Mouse (Mus musculus) CD4-positive, CD25-positive, alpha-beta regulatory T cell, adult 4 months (primary cell): ENCODE measurements around the gene Ssbp2. TPM values are rescaled to one million over a fixed set of nuclear protein-coding genes. Genes with fewer than 3 reads are reported as not detected.

Experiments used
- ATAC-seq: one replicate; pipeline ENCODE4 v1.8.0; 2017
- polyA plus RNA-seq, 2 experiments: library from polyadenylated mRNA; unstranded; fragments of 100-300 nt; shearing (Covaris generic); gene quantifications; one replicate each; pipeline ENCODE4 v1.2.1; 2017

Gene Ssbp2
- polyA plus RNA-seq, 2 experiments from 2014 or later: 196 to 205 TPM

- no peak for ATAC-seq
Observed at GRCm38 (mm10) chr13:91634123-91634522, 174.0 kb downstream of the Ssbp2 start.

- ATAC-seq: peak; percentile 69
Observed at GRCm38 (mm10) chr13:91635957-91636356, 175.9 kb downstream of the Ssbp2 start.

- ATAC-seq: peak; percentile 83
Observed at GRCm38 (mm10) chr13:91636814-91637213, 176.7 kb downstream of the Ssbp2 start.

- ATAC-seq: no peak
Observed at GRCm38 (mm10) chr13:91638836-91639235, 178.8 kb downstream of the Ssbp2 start.

GRCm38 (mm10) chr13:91640219-91640618 lies 180.1 kb downstream of the Ssbp2 start:
- ATAC-seq: no peak

GRCm38 (mm10) chr13:91648240-91648639 lies 188.2 kb downstream of the Ssbp2 start:
- ATAC-seq: no peak

GRCm38 (mm10) chr13:91649926-91650325 lies 189.8 kb downstream of the Ssbp2 start:
- no peak for ATAC-seq

GRCm38 (mm10) chr13:91661068-91661795 lies 201.1 kb downstream of the Ssbp2 start:
- ATAC-seq: no peak

GRCm38 (mm10) chr13:91662751-91663150 lies 202.7 kb downstream of the Ssbp2 start:
- no peak for ATAC-seq

GRCm38 (mm10) chr13:91673241-91673640 lies 213.2 kb downstream of the Ssbp2 start:
- no peak for ATAC-seq

GRCm38 (mm10) chr13:91680764-91681437 lies 220.8 kb downstream of the Ssbp2 start:
- ATAC-seq: no peak

GRCm38 (mm10) chr13:91681474-91681873 lies 221.4 kb downstream of the Ssbp2 start:
- ATAC-seq: no peak

- no peak for ATAC-seq
Observed at GRCm38 (mm10) chr13:91690118-91690517, 230.0 kb downstream of the Ssbp2 start.

- ATAC-seq: no peak
Observed at GRCm38 (mm10) chr13:91693615-91694014, 233.5 kb downstream of the Ssbp2 start.

- no peak for ATAC-seq
Observed at GRCm38 (mm10) chr13:91695406-91695805, 235.3 kb downstream of the Ssbp2 start.

GRCm38 (mm10) chr13:91696109-91696645 lies 236.1 kb downstream of the Ssbp2 start:
- ATAC-seq: no peak

- peak; percentile 68 for ATAC-seq
Observed at GRCm38 (mm10) chr13:91697011-91697410, 236.9 kb downstream of the Ssbp2 start.

GRCm38 (mm10) chr13:91702337-91702736 lies 242.3 kb downstream of the Ssbp2 start:
- ATAC-seq: peak; percentile 95

GRCm38 (mm10) chr13:91719487-91719886 lies 259.4 kb downstream of the Ssbp2 start:
- ATAC-seq: no peak

- ATAC-seq: peak; percentile 85
Observed at GRCm38 (mm10) chr13:91723108-91723735, 263.1 kb downstream of the Ssbp2 start.

GRCm38 (mm10) chr13:91723736-91724119 lies 263.6 kb downstream of the Ssbp2 start:
- ATAC-seq: no peak

- no peak for ATAC-seq
Observed at GRCm38 (mm10) chr13:91724211-91724610, 264.1 kb downstream of the Ssbp2 start.

GRCm38 (mm10) chr13:91725130-91725529 lies 265.0 kb downstream of the Ssbp2 start:
- ATAC-seq: no peak
